Mouse (Mus musculus): ENCODE results near the gene Grik3. TPM values are rescaled to one million over a fixed set of nuclear protein-coding genes. Genes with fewer than 3 reads are reported as not detected.

The Grik3 gene
- total RNA-seq, 2 experiments from 2014 or later, result 0.17 to 0.21 TPM

DNA sequence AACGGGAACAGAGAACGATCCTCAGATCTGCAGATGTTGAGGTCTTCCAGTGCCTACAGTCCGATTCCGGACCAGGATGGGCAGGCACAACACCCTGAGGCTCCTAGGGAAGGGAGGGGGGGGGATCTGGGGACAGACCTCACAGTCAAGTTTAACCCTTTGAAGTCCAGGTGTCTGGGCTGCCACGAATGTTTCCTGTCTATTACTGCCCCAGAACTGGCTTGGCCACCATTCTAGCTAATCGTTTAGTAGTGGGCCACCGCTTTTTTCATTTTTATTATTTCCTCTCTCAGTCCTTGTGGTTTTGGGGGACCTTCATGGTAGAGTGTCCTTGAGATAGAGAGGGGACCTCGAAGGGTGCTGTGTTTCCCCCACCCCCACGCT, 1.6 kb downstream of the Grik3 start:
- DNase-seq, result no peak

DNA sequence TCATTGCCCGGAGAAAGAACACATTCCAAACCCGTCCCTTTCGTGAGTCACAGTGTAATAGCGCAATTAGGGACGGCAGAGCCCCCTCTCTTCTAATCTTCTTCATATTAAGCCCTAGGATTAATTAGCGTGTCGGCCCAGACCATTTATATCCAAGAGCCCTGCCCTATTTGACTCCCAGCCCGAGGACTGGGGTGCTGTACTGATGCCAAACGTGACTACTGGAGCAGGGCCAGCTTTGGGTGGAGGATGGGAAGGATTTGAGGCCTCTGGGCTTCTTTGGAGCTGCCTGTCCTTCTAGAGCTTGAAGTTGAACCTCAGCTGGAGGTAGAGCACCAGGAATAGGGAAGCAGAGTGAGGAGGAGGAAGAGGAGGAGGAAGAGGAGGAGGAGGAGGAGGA, 2.2 kb downstream of the Grik3 start:
- DNase-seq, result no peak

DNA sequence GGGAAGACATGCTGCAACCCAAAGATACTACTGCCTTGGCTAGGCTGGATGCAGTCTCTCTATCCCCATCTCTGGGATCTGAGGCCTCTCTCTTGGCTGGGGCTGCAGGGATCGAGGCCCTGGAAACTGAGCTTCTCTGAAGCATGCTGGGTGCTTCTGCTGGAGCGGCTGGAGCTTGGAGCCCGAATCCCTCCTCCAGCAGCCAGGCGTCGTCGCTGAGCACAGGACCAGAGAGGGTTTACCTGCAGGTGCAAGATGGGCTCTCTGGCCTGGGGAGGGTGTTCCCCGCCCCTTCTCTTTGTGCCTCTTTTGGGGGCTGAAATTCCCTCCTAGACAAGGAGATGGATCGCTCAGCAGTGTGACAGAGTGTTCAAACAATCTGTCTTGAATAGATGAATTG, 2.6 kb downstream of the Grik3 start:
- DNase-seq, result no peak

DNA sequence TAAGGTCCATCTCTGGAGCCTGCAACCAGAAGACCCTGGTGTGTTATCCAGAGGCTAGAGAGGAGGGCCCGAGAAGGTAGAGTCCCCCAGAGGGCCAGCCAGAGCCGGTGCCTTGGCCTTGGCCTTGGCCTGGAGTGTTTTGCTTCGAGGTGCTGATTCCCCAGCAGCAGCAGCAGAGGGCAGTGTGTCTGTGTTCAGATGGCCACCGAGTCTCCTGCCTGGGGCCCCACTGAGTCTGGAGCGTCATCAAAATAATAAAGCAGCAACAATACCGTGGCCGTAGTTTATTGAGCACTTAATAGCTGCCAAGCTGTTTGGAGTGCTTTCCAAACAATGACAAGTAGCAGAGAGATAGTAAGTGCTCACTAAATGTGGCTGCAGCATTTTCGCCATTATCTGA, 5.0 kb downstream of the Grik3 start:
- no peak for DNase-seq

DNA sequence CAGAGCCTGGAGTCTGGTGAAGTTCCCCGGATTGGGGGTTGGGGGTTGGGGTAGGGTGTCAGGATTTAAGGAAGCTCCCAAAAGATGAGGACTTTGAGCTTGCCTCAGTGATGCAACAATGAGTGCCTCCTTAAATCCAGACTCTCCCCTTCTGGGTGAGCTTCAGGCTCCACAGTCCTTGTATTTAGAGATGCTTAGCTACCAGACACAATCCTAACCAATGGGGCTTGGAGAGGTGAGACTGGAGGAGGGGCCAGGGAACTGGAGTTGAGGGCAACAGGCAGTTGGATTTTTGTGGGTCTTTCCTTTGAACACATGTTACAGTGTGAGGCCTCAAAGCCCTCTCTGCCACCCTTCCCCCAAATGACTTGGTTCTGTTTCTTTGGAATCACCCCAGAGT, 6.5 kb downstream of the Grik3 start:
- no peak for DNase-seq

DNA sequence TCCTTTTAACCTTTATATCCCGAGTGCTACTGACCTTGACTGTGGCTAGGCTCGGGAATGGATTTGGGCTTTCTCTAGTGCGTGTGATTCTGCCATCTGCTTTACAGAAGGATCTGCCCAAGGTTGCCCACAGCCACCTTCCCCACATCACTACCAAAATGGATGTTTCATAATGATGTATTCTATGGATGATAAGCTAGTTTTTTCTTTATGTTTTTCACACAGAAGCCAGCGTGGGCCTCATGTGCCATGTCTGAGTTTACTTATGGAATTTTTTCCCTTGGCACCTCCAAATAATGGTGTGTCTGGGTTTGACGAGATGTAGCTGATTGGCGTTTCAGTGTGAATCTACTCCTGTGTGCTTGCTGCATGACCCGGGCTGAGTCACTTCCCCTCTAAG, 7.0 kb downstream of the Grik3 start:
- DNase-seq, result no peak

DNA sequence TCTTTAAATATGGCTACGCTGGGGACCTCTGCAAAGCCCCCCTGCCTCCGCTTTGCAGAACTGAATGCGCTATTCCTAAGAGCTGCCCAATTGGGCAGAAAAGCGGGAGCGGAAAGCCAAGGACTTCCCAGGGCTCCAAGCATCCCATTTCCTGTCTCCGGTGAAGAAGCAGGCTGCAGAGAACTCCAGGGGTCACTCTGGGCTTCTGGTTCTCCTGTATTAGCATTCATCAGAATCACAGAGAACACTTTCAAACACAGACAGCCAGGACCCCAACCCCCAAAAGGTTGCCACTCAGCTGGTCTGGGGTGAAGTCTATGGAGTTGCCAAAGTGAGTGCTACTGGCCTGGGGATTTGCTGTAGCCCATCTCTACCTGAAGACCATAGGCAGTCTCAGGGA, 8.4 kb downstream of the Grik3 start:
- DNase-seq, result no peak

DNA sequence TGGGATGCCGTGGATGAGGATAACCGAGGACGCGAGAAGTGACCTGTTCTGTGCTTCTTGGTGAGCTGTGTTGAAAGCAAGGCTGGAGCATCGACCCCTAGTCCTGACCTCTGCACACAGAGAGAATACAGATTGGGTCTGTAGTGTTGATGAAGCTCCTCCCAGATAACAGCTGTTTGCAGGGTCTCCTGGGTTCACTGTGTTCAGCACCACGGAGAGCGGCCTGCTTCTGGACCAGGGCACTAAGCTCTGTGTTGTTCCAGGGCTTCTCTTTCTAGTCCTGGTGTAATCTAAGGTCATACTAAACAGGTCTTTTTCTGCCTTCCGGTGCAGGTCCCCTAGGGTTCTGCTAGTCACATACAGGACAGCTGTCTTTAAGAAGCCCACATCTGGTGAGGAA, 12.4 kb downstream of the Grik3 start:
- DNase-seq, result peak in 1 of 2 experiments; percentile 41

DNA sequence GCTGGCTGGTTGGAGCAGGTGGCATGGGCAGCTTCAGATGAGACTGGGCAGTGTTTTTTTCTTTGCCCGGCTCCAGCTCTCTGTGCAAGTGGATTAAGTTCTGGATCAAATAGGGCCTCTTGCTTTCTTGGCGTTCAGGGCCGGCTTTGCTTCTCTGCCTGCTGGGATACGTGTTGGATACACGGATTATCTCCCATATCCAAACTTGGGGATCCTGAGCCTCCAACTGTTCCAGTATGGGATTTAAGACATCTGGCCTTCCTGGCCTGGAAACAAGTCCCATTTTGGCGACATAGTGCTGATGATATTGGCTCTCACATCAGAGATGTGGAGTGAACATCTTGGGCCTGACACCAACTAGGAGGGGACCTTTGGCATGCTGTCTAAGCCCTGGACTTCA, 21.9 kb downstream of the Grik3 start:
- DNase-seq, result no peak

DNA sequence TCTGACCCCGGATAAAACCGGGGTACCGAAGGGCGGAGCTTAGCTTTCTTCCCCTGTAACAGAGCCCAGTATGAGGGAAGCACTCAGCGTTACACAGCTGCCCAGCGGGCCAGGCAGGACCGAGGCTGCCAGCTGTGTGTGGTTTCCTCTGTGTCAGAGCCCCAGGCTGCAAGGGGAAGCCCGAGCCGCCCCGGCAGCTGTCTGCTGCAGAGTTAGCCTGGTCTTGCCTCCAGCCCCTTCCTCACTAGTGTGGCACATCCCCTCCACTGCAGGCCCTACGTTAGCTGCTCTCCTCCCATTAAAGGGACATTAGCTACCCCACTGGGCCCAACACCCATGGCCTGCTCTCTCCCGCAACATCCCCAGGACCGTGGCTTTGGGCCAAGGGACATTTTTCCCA, 25.1 kb downstream of the Grik3 start:
- no peak for DNase-seq

DNA sequence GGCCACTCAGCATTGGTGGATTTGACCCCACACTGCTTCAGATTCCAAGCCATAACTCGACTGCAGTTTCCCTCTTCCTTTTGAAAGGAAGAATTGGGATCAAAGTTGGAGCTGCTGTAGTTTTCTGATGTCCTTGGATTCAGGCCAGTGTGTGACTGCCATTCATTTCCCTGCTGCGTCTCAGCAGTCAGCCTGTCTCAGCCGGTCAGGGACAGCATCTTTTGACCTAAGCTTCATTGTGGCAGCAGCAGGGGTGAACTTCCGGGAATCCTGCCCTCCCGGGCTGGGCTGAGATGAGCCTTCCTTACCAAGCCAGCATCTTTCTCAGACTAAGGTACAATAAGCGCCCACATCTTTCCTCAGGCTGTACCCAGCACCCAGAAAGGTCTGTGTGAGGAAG, 26.1 kb downstream of the Grik3 start:
- no peak for DNase-seq

DNA sequence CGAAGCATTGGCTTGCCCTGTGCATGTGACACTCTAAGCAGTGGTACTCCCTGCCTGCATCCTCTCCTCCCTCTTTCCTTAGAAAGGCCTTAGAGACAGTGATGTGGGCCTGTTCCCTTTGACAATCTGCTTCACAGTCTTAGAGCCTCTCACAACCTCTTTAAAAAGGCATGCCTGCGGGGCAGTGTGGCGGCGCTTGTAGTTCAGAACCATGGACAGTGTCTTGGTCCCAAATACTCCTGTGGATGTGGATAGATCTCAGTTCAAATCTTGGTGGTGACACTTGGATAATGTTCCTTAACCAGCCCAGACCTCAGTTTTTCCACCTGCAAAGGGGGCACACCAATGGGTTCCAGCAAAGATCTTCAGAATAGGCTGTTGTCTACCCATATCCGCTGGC, 28.4 kb downstream of the Grik3 start:
- peak in 1 of 2 experiments; percentile 4 for DNase-seq

DNA sequence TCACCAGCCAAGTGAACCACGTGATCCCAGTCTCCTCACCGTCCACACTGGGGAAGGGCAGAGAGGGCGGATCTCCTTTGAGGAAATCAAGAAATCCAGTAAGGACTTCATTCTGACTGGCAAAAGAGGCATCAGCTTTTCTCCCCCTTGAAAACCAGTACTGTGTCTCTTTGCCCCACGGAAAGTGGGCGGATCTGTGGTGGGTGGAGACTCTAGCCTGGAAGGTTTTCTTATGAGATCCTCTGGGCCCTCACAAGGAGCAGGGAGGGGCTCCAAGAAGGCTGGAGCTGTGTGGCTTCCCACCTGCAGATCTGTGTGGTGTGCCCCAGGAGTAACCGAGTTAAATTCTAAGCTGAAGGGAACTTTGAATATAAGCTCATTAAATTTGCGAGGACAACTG, 32.4 kb downstream of the Grik3 start:
- no peak for DNase-seq

DNA sequence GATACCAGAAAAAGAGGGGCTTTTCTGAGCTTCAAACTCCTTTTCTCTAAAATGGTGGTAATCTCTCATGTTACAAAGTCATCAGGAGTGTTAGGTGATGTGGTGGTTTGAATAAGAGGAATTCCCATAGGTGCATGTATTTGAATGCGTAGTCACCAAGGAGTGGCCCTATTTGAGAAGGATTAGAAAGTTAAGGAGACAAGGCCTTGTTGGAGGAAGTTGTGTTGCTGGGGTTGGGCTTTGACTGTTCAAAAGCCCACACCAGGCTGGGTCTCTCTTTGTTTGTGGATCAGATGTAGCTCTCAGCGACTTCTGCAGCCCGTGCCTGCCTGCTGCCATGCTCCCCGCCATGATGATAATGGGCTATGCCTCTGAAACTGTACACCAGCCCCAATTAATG, 34.8 kb downstream of the Grik3 start:
- no peak for DNase-seq

DNA sequence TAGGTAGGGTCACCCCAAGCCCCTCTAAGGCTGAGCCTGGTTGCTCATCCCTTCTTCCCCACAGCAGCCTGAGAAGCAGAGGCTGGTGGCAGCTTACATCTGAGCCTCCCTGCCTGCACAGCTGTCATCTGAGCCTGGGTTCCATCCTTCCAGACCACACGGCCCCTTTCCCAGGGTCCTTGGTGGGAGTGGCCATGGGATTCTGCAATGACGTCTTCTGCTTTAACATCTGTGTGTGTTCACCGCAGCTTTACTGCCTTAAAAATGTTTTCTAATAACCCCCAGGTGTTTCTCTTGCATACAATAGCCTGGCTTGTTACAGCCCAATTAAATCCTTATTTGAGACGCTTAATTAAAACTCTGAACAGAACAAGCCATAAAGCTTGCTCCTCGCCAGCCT, 35.9 kb downstream of the Grik3 start:
- no peak for DNase-seq

DNA sequence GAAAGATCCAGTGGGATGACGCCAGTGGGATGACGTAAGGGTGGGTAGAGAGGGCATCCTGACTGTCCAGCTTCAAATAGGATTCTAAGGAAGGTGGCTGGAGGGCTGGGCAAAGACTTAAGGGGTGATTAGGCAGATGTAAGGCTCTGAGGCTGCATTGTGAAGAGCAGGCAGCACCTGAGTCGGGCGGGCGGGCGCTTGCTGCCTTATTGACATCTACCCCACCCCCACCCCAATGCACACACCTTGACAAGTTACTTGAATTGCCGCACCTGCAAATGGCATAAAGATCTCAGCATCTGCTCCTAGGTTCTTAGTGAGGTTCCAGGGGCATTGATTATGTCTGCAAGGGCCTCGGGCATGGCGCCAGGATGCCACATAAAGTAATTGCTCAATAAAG, 43.5 kb downstream of the Grik3 start:
- DNase-seq, result no peak

DNA sequence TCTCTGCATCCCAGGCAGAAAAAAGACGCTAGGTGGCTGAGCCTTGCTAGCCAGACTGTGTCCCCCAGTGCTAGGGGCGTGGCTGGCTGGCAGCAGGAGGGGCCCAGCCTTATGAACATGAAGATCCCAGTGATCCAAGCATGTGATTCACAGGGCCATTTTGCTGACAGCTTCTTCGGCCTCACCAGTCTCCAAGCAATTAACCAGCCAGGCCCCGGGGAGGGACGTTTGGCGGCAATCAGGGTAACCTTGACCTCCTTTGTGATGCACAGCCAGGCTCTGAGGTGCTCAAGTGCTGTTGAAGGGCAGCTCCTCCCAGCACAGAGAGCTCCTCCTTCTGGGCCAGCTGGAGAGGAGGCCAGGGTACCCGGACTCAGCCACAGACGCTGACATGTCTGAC, 43.9 kb downstream of the Grik3 start:
- no peak for DNase-seq

DNA sequence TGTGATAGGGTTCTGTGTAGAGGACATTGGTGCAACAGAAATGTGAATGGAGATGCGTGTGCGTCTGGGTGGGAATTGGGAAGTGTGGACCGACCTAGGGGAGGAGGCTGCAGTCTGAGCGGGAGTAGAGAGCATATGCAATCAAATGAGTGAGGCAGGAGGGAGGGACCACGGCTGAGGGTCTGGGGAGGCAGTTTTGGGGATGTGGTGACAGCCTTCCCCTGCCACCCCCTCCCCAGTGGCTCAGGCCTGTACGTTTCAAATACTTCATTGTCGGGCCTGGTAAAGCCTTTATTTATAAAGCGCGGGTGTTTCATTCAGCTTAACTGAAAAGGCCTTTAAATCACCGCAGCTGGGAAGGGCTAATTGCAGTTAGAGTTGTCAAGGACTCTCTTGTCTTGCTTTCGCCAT, 44.5 kb downstream of the Grik3 start:
- DNase-seq, result no peak

DNA sequence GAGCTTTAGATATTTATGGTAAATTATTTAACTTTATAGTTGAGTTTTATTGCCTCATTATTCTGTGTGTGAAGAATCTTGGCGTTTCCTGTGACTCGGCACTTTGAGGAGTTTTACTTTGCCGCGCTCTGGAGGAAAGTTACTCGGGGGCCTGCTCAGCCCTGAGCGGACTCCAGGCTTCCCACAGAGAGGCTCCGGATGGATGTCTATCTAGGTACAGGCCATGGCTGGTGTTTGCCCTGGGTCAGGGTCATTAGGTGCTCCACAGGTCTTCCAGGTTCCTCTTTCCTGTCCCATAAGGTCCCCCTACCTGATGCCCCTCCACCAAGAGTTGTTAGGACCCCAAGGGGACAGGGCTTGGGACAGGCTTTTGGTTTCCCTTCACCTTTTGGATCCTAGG, 45.0 kb downstream of the Grik3 start:
- DNase-seq, result no peak

DNA sequence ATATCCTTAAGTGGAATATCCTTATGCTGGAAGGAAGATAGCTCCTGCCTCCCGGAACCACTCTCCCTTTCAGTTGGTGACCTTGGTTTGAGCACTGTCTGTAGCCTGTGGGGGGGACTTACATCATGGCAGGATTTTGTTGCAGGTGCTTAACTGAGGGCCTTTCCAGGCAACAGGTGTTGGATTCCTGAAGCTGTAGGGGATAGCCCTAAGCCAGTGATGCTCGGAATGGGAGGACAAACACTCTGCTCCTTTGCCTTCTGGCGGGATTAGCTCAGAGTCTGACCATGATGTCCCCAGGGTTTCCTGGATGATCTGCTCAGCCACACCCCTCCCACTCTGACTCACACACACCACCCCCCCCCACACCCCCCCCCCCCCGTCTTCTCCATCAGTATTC, 45.5 kb downstream of the Grik3 start:
- DNase-seq, result no peak

DNA sequence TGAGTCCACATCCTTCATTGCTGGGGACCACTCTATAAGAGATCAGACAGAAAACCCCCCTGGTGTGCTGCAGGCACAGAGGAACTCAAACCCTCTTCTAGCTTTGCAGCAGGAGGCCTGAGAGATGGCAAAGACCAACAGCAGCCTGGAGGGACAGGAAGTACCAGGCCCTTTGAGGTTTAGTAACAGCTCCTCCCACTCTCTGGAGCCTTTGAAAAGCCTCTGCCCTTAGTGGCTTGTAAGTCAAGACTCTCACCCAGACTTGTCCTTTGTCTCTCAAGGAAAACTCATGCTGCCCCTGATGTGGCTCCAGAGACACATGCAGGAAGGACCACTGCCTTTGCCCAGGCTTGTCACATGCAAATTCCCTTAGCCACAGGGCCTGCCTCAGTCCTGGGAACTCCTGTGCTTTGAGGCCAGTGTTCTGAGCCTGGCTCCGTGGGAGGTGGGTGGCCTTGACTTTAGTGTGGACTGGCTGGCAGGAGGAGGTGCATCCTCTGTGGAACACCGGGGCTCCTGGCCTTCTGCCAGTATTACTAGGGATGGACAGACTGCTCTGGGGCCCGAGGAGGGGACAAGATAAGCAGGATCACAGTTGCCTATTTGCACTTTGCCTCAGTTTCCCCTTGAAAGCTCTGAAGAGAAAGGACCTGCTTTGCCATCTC, 47.9 kb downstream of the Grik3 start:
- DNase-seq, result no peak

DNA sequence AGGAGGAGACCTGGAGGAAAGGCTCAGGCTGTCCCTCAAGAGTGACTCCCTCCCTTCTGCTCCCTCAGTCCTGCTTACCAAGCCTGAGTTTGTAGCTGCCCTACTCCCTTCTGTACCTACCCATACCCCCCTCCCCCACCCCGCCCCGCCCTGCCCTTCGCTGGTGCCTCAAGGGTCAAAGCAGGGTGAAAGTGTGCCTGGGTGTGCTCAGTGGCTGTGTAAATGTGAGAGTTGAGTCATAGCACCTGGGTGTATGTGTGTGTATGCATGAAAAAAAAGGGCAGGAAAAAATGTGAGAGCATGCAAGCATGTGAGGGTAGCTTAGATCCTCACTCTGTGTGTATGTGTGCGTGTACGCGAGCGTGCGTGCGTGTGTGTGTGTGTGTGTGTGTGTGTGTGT, 49.1 kb downstream of the Grik3 start:
- DNase-seq, result no peak

DNA sequence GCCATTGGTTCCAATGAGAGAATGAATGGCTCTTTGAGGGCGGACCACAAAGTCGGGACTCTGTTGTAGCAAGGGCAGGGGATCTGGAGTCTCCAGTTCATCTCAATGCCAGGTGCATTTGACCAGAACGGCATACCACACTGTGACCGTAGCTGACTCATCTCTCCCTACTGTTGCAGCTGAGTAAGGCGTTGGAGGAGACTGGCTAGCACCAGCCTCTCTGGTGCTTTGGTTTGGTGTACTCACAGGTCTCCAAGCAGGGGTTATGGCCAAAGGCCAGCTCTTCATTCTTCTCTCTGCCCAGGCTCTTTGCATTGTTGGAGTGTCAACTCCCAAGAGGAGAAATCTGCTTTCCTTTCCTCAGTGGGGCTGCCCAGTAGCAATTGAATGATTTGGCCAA, 52.7 kb downstream of the Grik3 start:
- no peak for DNase-seq

DNA sequence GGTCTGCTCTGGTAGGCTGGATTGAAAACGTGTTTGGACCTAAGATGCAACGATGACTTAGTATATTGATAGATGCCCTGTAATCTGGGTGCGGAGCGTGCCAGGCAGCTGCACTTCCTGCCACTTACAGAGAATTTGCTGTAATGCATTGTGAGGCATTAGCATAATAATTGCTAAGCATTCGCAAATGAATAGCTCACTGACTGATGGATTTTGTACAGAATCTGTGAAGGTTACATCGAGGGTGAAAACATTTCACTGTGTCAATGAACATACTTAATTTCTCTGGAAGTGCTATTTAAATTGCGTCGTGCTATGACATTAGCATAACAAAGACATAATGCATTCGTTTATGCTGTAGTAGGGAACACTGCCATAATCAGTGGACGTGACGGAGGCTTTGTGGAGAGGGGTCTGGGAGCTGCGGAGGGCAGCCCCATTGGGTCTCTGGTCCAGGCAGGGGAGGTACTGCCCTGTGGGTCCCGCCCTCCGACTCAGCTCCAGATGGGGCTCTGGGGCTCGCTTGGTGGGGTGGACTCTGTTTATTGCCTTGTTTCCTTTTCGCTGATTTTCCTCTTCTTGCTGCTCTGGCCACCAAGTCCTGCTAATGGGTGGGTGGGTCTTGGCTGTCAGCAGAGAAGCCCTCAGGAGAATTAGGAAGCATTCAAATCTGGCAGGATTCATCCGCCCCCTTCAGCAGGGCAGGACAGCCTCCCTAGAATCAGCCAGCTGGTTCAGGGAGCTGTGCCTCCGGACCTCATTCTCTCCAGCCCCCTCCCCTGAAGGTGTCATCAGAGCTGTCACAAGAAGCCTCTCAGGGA, 54.7 kb downstream of the Grik3 start:
- DNase-seq, result no peak

Data from heart, adult 18-20 months (tissue).